Mouse (Mus musculus) lung, embryonic 14.5 days (tissue): ENCODE data around the gene Dnajc6. TPM values are rescaled to one million over a fixed set of nuclear protein-coding genes. Genes with fewer than 3 reads are reported as not detected.

Experiments
- ATAC-seq: fragments of 200-750 bp; cut with Nextera tagmentation; 2 replicates; pipeline ENCODE4 v1.8.0; 2017; ENCODE audit warnings: mild to moderate bottlenecking, moderate TSS enrichment, moderate library complexity; ENCODE audit not compliant: insufficient read depth
- DNase-seq: peaks from one replicate; pipeline ENCODE4 v3.0.0-alpha.2; 2015
- H3K27ac ChIP-seq: fragments of 300-500 bp; sonication (generic); 2 replicates; pipeline ENCODE4 v1.5.1; 2014; ENCODE audit warnings: low read depth, mild to moderate bottlenecking, moderate library complexity
- H3K27me3 ChIP-seq: fragments of 300-500 bp; sonication (generic); 2 replicates; pipeline ENCODE4 v1.6.1; 2014; ENCODE audit warnings: low read length, control low read depth; ENCODE audit not compliant: insufficient read depth
- H3K36me3 ChIP-seq: fragments of 300-500 bp; sonication (generic); 2 replicates; pipeline ENCODE4 v1.6.1; 2014; ENCODE audit warnings: control low read depth; ENCODE audit not compliant: insufficient read depth
- H3K4me1 ChIP-seq: fragments of 300-500 bp; sonication (generic); 2 replicates; pipeline ENCODE4 v1.6.1; 2014; ENCODE audit warnings: antibody characterized with exemption, control low read depth; ENCODE audit not compliant: insufficient read depth
- H3K4me2 ChIP-seq: fragments of 300-500 bp; sonication (generic); 2 replicates; pipeline ENCODE4 v1.6.1; 2014; ENCODE audit warnings: mild to moderate bottlenecking
- H3K4me3 ChIP-seq: fragments of 300-500 bp; sonication (generic); 2 replicates; pipeline ENCODE4 v1.5.1; 2014; ENCODE audit warnings: low read depth, low read length
- H3K9ac ChIP-seq: fragments of 300-500 bp; sonication (generic); 2 replicates; pipeline ENCODE4 v1.6.1; 2014
- H3K9me3 ChIP-seq: fragments of 300-500 bp; sonication (generic); 2 replicates; pipeline ENCODE4 v1.6.1; 2016; ENCODE audit warnings: low read depth, low read length, control low read depth
- CTCF ChIP-seq: IDR thresholded peaks from 2 replicates; pipeline ENCODE4 v1.5.1; 2016; ENCODE audit warnings: antibody characterized with exemption, low read depth
- whole genome bisulfite sequencing: fragments of 180-500 bp; shearing (Covaris S2); extraction: QIAGEN DNeasy Blood & Tissue Kit; methylation state at CpG from one replicate; pipeline ENCODE4 v1.1.7; 2014; 5-methylcytosine and 5-hydroxymethylcytosine counted together
- polyA plus RNA-seq: library from polyadenylated mRNA; unstranded; fragments of >200 nt; fragmentation: Nextera tagmentation; extraction: Ambion mirVana; gene quantifications from 2 replicates; pipeline ENCODE4 v1.2.1, GENCODE M21; 2014

Gene Dnajc6
- polyA plus RNA-seq, 1 experiment from 2014 or later: 0.11 TPM

DNA sequence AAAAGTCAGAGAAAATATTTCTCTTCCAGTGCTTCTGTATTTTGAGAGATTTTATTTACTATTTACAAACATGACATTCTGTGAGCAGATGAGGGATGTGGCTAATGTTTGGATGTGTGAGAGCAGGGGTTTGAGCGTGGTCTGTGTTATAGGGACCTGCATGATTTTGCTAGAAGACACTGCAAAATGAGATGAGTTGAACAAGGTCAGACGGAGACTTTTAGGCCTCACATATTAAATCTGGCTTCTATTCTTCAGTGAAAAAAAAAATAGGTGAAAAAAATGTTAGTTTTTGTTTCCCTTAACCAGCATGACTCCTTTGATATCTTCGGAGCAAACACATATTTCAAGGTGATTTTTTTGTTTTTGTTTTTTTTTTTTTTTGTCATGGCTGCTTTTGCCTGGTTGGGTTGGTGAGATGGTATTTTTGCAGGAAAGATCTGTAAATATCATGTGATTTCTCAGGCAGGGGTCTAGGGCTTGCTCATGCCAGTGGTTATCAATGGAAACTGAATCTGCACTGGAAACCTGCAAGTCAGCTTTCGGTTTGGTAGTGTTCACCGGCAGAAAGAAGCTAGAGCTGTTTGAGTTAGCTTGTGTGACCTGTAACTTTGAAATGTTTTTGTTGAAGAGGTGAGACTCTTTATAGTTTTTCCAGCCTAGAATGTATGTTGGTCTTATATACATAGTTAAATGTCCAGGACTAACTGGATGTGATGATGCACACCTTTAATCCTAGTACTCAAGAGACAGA, 15.5 kb downstream of the Dnajc6 start:
- TF ChIP-seq CTCF: no peak
- Histone ChIP-seq H3K27ac (no peak overlapping the region), H3K4me2 (no peak overlapping the region), H3K4me3 (no peak overlapping the region), H3K9ac (no peak overlapping the region), H3K27me3 (peaks cover 23% of the 10 kb centered on the region), H3K4me1 (0 out of 2 replicates have a peak, but pooled peaks cover 5% of the 10 kb centered on the region), H3K36me3 (no peaks in the 10 kb centered on the region), H3K9me3 (no peaks in the 10 kb centered on the region)
- ATAC-seq: no peak
- WGBS: 80% methylated on average over 5 of the region's 5 CpGs
- no peak for DNase-seq

DNA sequence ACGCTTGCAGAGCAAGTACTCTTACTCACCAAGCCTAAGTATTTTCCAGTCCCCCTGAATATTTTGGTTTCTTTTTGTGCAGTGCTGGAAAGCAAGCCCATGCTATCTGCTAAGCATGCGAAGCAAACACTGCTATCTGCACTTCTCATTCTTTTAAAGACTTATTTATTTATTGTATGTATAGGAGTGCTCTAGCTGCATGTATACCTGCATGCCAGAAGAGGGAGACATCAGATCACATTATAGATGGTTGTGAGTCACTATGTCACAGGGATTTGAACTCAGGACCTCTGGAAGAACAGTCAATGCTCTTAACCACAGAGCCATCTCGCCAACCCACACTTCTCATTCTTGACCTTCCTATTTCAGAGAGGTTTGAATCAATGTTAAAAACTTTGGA, 16.8 kb downstream of the Dnajc6 start:
- no peaks in the 10 kb centered on the region for H3K9me3 ChIP-seq
- WGBS: 89% methylated on average over 3 of the region's 3 CpGs

DNA sequence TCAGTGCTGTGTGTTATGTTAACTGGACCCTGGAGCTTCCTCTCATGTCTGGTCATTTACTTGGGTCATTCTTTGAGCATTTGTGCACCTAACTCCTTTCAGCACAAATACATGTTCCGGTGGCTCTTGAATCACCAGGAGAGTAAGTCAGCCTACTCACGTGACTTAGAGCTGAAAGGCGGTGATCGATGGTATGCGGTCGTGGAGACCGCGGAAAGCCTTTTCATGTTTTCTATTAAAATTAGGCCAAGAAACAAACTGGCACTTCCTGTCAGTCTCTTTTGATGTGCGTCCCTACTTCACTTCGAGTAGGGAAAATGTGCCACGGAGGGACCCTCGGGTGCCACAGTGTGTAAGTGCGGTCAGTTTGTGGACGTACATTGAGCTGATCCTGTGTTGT, 19.4 kb downstream of the Dnajc6 start:
- H3K27ac ChIP-seq: no peak overlapping the region
- no peaks in the 10 kb centered on the region for H3K36me3 ChIP-seq
- ATAC-seq (no peak), DNase-seq (no peak)
- H3K4me2 ChIP-seq: no peak overlapping the region
- no peak for TF ChIP-seq CTCF
- no peak overlapping the region for H3K9ac ChIP-seq
- WGBS: 90% methylated on average over 14 of the region's 14 CpGs
- no peaks in the 10 kb centered on the region for H3K9me3 ChIP-seq
- no peaks in the 10 kb centered on the region for H3K27me3 ChIP-seq
- no peaks in the 10 kb centered on the region for H3K4me1 ChIP-seq
- H3K4me3 ChIP-seq: no peak overlapping the region

More for the DNA sequence above, 16.8 kb downstream of the Dnajc6 start:
- Histone ChIP-seq H3K4me3 (no peak overlapping the region), H3K4me2 (no peak overlapping the region), H3K36me3 (no peaks in the 10 kb centered on the region), H3K4me1 (0 out of 2 replicates have a peak, but pooled peaks cover 5% of the 10 kb centered on the region), H3K27ac (no peak overlapping the region), H3K27me3 (peaks cover 18% of the 10 kb centered on the region), H3K9ac (no peak overlapping the region)
- DNase-seq: no peak
- no peak for TF ChIP-seq CTCF
- no peak for ATAC-seq

DNA sequence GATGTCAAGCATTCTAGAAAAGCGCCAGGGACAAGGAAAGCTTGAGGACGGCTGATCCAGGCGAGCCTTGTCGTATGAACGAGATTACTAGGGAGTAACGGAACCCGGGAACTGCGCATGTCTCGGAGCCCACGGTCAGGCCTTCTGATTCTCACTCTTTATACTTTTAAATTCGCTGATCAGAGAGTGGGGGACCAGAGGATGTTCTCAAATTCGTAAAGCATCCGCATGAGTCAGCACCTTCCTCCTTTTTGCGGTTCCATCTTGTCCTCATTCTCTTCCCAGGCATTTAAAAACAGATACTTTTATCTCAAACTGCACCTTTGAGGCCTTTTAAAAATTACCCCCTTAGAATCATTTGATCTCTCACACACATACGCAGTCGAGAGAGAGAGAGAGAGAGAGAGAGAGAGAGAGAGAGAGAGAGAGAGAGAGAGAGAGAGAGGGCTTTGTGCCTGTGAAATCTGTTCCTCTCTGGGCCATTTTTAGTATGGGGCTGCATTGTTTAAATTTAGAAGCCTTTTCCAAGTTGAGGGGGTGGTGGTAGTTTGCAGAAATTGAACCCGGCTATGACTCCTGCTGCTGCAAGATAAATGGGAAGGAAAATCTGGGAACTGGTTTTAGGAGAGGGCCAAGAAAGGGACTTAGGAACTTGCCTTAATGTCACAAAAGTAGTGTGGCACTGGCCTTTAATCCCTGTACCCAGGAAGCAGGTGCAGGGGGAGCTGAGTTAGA, 20.2 kb downstream of the Dnajc6 start:
- 79% methylated on average over 17 of the region's 17 CpGs for WGBS
- no peak for TF ChIP-seq CTCF
- DNase-seq (no peak), ATAC-seq (no peak)
- H3K9ac ChIP-seq: no peak overlapping the region
- H3K4me3 ChIP-seq: no peak overlapping the region
- no peaks in the 10 kb centered on the region for H3K36me3 ChIP-seq
- H3K27ac ChIP-seq: no peak overlapping the region
- H3K4me2 ChIP-seq: no peak overlapping the region
- H3K9me3 ChIP-seq: no peaks in the 10 kb centered on the region
- H3K4me1 ChIP-seq: no peaks in the 10 kb centered on the region
- H3K27me3 ChIP-seq: no peaks in the 10 kb centered on the region

DNA sequence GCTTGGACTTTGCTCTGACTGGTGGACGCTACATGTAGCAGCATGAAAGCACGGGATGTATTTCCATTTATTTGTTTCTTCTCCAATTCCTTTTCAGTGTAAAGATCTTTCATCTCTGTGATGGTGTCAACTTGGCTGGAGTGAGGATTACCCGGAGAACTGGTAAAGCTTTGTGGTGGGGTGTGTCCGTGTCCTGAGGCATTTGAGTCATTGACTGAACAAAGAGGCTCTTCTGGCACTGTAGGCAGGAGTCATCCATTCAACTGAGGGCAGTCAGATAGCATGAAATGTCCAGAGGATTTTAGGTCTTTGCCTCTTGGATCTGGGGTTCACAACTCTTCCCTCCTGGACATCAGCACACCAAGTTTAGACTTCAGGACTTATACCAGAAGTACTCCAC, 35.5 kb downstream of the Dnajc6 start:
- H3K4me2 ChIP-seq: no peak overlapping the region
- no peaks in the 10 kb centered on the region for H3K36me3 ChIP-seq
- no peak for ATAC-seq
- no peaks in the 10 kb centered on the region for H3K4me1 ChIP-seq
- no peak for TF ChIP-seq CTCF
- no peaks in the 10 kb centered on the region for H3K9me3 ChIP-seq
- no peak overlapping the region for H3K9ac ChIP-seq
- WGBS: 86% methylated on average over 4 of the region's 4 CpGs
- no peaks in the 10 kb centered on the region for H3K27me3 ChIP-seq
- H3K27ac ChIP-seq: no peak overlapping the region
- H3K4me3 ChIP-seq: no peak overlapping the region
- no peak for DNase-seq

DNA sequence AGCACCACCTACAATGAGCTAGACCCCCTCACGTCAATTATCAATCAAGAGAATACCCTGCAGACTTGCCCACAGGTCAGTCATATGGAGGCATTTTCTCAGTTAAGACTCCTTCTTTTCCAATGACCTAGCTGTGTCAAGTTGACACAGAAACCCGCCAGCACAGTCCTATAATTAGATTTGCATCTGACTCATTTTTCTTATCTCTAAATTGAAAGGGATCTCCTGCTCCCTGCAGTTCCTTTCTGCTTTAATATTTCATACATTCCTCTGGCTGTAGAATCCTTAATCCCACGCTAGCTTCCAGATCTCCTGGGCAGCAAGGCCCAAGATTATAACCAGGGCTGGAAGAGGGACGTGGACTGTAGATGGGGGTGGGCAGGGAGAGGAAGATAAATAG, 44.1 kb downstream of the Dnajc6 start:
- TF ChIP-seq CTCF: no peak
- DNase-seq: no peak
- H3K4me2 ChIP-seq: no peak overlapping the region

DNA sequence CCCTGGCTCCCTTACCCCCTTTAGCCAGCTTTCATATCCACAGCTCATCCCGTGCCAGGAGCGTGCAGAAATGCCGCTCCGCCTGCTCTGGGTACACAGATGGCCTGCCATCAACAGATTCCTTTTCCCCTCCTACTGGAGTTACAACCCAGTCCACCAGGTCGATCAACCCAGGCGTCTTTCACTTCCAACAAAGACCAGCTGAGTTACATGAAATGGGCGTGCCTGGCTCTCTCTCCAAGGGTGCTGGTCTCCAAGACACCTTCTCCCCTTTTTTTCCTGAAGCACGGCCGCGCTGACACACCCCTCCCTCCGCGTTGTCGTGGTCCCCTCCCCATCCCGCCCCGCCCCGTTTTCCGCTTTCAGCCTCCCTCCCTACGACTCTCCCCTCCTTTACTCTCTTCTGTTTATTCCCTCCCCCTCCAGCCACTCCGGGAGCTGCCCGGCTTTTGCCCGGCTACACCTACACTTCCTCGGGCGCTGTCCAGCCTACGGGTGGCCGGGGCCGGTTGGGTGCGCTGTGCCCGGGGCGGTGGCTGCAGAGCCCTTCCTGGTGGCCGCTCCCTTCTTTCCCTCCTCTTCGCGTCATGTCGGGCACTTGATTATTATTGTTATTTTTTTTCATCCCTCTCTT, 53.6 kb downstream of the Dnajc6 start:
- ATAC-seq (peak; percentile 91), DNase-seq (peak; percentile 55)
- TF ChIP-seq CTCF: no peak
- peak overlapping the region; percentile 31 for H3K4me3 ChIP-seq
- no peak overlapping the region for H3K9ac ChIP-seq
- peaks cover 31% of the 10 kb centered on the region for H3K27me3 ChIP-seq
- no peak overlapping the region for H3K27ac ChIP-seq
- H3K36me3 ChIP-seq: no peaks in the 10 kb centered on the region
- WGBS: 1% methylated on average over 33 of the region's 33 CpGs
- H3K4me2 ChIP-seq: peak overlapping the region; percentile 63
- H3K9me3 ChIP-seq: no peaks in the 10 kb centered on the region
- H3K4me1 ChIP-seq: no peaks in the 10 kb centered on the region

More for the DNA sequence above, 44.1 kb downstream of the Dnajc6 start:
- Histone ChIP-seq H3K4me3 (no peak overlapping the region), H3K9me3 (no peaks in the 10 kb centered on the region), H3K27me3 (no peaks in the 10 kb centered on the region), H3K4me1 (no peaks in the 10 kb centered on the region), H3K27ac (no peak overlapping the region), H3K36me3 (no peaks in the 10 kb centered on the region), H3K9ac (no peak overlapping the region)
- WGBS: 69% methylated on average over 4 of the region's 4 CpGs
- ATAC-seq: no peak
